Mouse (Mus musculus) forebrain, embryonic 14.5 days (tissue): ENCODE results near the gene Wasf2. TPM values are rescaled to one million over a fixed set of nuclear protein-coding genes. Genes with fewer than 3 reads are reported as not detected.
A peak's percentile ranks its signal among the peaks of the same experiment; 100 is the strongest.

Source experiments
- ATAC-seq: fragments of 200-750 bp; cut with Nextera tagmentation; 2 replicates; pipeline ENCODE4 v1.8.0; 2017; ENCODE audit warnings: mild to moderate bottlenecking, moderate library complexity
- DNase-seq: peaks from one replicate; pipeline ENCODE4 v3.0.0-alpha.2; 2015; ENCODE audit warnings: low spot score
- H3K27ac ChIP-seq: fragments of 300-500 bp; sonication (generic); 2 replicates; pipeline ENCODE4 v1.5.1; 2014; ENCODE audit warnings: low read depth, mild to moderate bottlenecking, control low read depth, low read length, moderate library complexity
- H3K27me3 ChIP-seq: fragments of 300-500 bp; sonication (generic); replicated peaks from 2 replicates; pipeline ENCODE4 v1.6.1; 2014; ENCODE audit warnings: low read length, control low read depth, mixed read lengths; ENCODE audit not compliant: control insufficient read depth, insufficient read depth
- H3K36me3 ChIP-seq: fragments of 300-500 bp; sonication (generic); 2 replicates; pipeline ENCODE4 v1.6.1; 2014; ENCODE audit warnings: low read length, control low read depth; ENCODE audit not compliant: control insufficient read depth, insufficient read depth
- H3K4me1 ChIP-seq: fragments of 300-500 bp; sonication (generic); 2 replicates; pipeline ENCODE4 v1.6.1; 2014; ENCODE audit warnings: antibody characterized with exemption, low read length, control low read depth; ENCODE audit not compliant: control insufficient read depth, insufficient read depth
- H3K4me2 ChIP-seq: fragments of 300-500 bp; sonication (generic); 2 replicates; pipeline ENCODE4 v1.6.1; 2014; ENCODE audit warnings: mild to moderate bottlenecking, control low read depth, low read length
- H3K4me3 ChIP-seq: fragments of 300-500 bp; sonication (generic); 2 replicates; pipeline ENCODE4 v1.5.1; 2014; ENCODE audit warnings: low read depth, low read length, control low read depth
- H3K9ac ChIP-seq: fragments of 300-500 bp; sonication (generic); 2 replicates; pipeline ENCODE4 v1.6.1; 2014; ENCODE audit warnings: mild to moderate bottlenecking, low read length, control low read depth, moderate library complexity
- H3K9me3 ChIP-seq: fragments of 300-500 bp; sonication (generic); replicated peaks from 2 replicates; pipeline ENCODE4 v1.6.1; 2016; ENCODE audit warnings: low read length, control low read depth, mixed read lengths; ENCODE audit not compliant: control insufficient read depth
- WGBS: fragments of 180-500 bp; shearing (Covaris S2); extraction: QIAGEN DNeasy Blood & Tissue Kit; methylation state at CpG from one replicate; pipeline ENCODE4 v1.1.7; 2014; 5-methylcytosine and 5-hydroxymethylcytosine counted together
- polyA plus RNA-seq: library from polyadenylated mRNA; unstranded; fragments of >200 nt; fragmentation: Nextera tagmentation; extraction: Ambion mirVana; gene quantifications from 2 replicates; pipeline ENCODE4 v1.2.1, GENCODE M21; 2014

Gene Wasf2
- polyA plus RNA-seq, 1 experiment from 2014 or later, result 28.3 TPM

DNA sequence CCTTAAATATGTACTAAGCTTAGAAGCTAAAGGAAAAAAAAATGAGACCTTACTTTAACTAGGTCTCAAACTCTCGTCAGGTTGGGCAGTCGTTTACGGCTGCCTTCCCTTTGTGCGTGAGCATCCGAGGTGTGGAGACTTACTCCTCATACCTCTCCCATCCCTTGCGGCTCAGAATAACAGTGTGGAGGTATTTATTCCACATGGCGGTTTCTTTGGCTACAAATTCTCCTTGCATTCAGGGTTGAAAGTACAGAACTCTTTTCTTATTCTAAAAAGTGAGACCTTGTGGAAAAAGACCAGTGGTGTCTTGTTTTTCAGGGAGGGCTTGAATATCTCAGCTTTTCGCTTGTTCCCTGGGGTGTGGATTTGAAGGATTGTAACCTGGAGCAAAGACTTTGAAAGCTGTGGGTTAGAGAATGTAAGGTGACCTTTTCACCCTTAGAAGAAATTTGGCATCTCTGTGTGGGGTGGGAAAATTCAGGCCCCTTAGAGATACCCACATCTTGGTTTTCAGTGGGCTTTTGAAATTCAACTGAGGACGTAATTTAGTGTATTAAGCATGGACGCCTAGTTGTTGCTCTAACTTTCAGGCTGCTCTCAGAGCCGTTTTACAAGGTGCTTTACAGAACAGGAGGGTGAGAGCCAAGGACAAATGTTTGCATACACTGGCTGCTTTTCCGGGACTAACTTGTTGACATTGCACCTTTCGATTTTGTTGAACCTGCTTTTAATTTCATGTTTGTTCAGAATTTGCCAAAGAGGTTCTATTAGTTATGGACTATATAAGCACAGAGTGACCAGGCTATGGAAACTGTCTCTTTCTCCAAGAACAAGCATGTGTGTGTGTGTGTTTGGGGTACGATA, 54.0 kb downstream of the Wasf2 start:
- no peak overlapping the region for H3K4me3 ChIP-seq
- H3K27me3 ChIP-seq, result no peaks in the 10 kb centered on the region
- H3K27ac ChIP-seq, result peak overlapping the region; percentile 71; the same call in 1 of the 2 replicates
- no peaks in the 10 kb centered on the region for H3K9me3 ChIP-seq
- ATAC-seq (no peak), DNase-seq (no peak)
- 54% methylated on average over 14 of the region's 14 CpGs for WGBS
- peaks cover 30% of the 10 kb centered on the region for H3K36me3 ChIP-seq
- H3K9ac ChIP-seq, result no peak overlapping the region
- H3K4me1 ChIP-seq, result peaks cover 7% of the 10 kb centered on the region; the same call in 1 of the 2 replicates
- H3K4me2 ChIP-seq, result no peak overlapping the region

DNA sequence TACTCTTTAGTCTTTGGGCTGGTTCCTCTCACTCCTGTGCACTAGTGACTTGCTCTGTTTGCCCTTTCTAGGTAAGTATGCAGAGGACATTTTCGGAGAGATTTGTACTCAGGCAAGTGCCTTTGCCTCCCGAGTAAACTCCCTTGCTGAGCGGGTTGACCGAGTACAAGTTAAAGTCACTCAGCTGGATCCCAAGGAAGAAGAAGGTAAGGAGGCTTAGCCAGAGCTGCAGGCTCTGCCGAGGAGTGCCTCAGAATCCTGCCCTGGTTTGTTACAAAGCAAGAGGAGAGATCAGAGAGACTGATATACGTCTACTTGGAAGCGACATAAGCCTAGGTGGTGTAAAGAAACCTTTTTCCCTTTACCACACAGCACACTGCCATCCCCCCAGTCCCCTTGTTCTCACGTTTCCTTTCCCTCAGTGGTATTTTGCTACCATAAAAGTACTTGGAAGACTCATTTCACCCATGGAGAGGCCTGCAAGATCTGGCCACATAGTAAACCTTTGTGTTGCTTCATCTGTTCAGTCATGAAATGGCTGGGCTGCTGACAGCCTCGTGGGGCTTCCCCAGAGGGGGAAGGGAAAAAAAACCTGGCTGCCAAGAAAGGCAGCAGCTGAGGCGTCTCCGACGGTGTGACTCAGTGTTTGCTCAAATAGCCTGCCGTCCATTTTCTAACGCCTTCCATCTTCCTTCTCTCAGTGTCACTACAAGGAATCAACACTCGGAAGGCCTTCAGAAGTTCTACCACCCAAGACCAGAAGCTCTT, 54.8 kb downstream of the Wasf2 start:
- Histone ChIP-seq H3K4me1 (peaks cover 7% of the 10 kb centered on the region; the same call in 1 of the 2 replicates), H3K9ac (no peak overlapping the region), H3K27me3 (no peaks in the 10 kb centered on the region), H3K9me3 (no peaks in the 10 kb centered on the region), H3K27ac (peak overlapping the region; percentile 71), H3K36me3 (peaks cover 36% of the 10 kb centered on the region), H3K4me3 (no peak overlapping the region), H3K4me2 (no peak overlapping the region)
- ATAC-seq (peak; percentile 32; the same call in 1 of the 2 replicates), DNase-seq (peak; percentile 74)
- 50% methylated on average over 15 of the region's 15 CpGs for WGBS

DNA sequence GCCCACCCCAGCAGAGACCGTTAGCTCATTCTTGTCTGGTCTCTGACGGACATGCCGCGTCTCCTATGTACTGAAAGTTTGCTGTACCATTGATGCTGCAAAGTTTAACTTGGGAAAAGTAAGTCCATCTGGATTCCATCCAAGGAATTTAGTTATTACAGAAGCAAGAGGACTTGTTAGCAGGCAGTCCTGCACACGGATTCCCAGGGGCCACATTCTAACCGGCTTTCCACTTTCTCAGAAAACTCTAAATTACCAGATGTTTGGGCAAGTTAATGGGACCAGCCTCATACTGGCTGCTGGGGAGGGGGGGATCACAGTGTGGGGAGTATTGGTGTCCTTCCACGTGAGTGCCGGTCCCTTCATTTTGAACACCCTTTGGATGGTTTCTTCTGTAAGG, 55.6 kb downstream of the Wasf2 start:
- Histone ChIP-seq H3K27me3 (no peaks in the 10 kb centered on the region), H3K27ac (no peak overlapping the region), H3K4me3 (no peak overlapping the region), H3K9ac (no peak overlapping the region), H3K9me3 (no peaks in the 10 kb centered on the region), H3K4me2 (no peak overlapping the region), H3K36me3 (peaks cover 45% of the 10 kb centered on the region), H3K4me1 (peaks cover 7% of the 10 kb centered on the region; the same call in 1 of the 2 replicates)
- WGBS, result 91% methylated on average over 8 of the region's 8 CpGs
- DNase-seq (no peak), ATAC-seq (no peak)

DNA sequence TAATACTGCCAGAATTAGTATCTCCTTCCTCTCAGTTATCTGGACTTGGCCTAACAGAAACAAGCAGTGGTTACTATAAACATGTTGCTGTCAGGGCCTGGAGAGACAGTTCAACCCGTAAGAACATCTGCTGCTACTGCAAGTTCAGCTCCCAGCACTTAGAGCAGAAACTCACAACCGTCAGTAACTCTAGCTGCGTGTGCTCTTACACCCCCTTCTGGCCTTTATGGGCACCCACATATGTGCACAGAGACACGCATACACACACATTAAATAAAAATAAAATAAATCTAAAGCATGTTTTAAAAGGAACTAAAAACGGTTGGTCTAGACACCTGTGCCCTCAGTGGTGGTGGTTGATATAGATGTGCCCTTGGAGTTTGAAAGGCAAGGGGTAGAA, 56.6 kb downstream of the Wasf2 start:
- Histone ChIP-seq H3K27me3 (no peaks in the 10 kb centered on the region), H3K9me3 (no peaks in the 10 kb centered on the region), H3K4me1 (peaks cover 7% of the 10 kb centered on the region; the same call in 1 of the 2 replicates), H3K9ac (no peak overlapping the region), H3K4me2 (no peak overlapping the region), H3K4me3 (no peak overlapping the region), H3K27ac (no peak overlapping the region), H3K36me3 (peaks cover 54% of the 10 kb centered on the region)
- 93% methylated on average over 5 of the region's 5 CpGs for WGBS
- no peak for DNase-seq
- no peak for ATAC-seq

DNA sequence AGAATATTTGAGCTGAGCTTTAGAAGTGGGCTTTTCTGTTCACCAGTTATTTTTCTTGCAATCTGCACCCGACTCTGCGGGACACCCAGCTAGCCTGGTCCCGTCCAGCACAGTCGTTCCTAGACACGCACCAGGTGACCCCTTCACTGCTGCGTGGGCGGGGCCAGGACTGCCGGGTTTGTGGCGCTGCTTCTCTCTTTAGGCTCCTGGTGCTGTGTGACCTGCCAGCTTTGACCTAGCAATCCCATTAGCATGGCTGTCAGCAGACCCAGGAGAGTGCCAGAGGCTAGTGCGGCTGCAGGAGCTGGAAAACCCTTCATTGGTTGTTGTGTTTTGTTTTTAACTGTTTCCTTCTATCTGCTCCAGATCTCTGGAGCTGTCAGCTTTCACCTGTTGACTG, 59.1 kb downstream of the Wasf2 start:
- Histone ChIP-seq H3K4me1 (peaks cover 7% of the 10 kb centered on the region; the same call in 1 of the 2 replicates), H3K27me3 (no peaks in the 10 kb centered on the region), H3K27ac (no peak overlapping the region), H3K9ac (no peak overlapping the region; the same call in 1 of the 2 replicates), H3K4me3 (no peak overlapping the region), H3K4me2 (no peak overlapping the region), H3K36me3 (peaks cover 76% of the 10 kb centered on the region), H3K9me3 (no peaks in the 10 kb centered on the region)
- ATAC-seq, result no peak
- 78% methylated on average over 10 of the region's 10 CpGs for WGBS
- DNase-seq, result no peak

DNA sequence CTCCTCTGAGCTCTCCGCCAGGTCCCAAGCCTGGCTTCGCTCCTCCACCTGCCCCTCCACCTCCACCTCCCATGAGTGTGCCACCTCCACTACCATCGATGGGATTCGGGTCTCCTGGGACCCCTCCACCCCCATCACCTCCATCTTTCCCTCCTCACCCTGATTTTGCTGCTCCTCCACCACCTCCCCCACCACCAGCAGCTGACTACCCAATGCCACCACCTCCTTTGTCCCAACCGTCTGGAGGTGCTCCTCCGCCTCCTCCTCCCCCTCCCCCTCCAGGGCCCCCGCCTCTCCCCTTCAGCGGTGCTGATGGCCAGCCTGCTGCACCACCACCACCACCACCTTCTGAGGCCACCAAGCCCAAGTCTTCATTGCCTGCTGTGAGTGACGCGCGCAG, 64.2 kb downstream of the Wasf2 start:
- ATAC-seq, result no peak
- Histone ChIP-seq H3K27ac (no peak overlapping the region), H3K27me3 (no peaks in the 10 kb centered on the region), H3K9ac (no peak overlapping the region), H3K4me3 (no peak overlapping the region), H3K4me2 (no peak overlapping the region), H3K9me3 (no peaks in the 10 kb centered on the region), H3K4me1 (peaks cover 29% of the 10 kb centered on the region), H3K36me3 (peaks cover 65% of the 10 kb centered on the region)
- WGBS, result 86% methylated on average over 9 of the region's 11 CpGs
- DNase-seq, result no peak

DNA sequence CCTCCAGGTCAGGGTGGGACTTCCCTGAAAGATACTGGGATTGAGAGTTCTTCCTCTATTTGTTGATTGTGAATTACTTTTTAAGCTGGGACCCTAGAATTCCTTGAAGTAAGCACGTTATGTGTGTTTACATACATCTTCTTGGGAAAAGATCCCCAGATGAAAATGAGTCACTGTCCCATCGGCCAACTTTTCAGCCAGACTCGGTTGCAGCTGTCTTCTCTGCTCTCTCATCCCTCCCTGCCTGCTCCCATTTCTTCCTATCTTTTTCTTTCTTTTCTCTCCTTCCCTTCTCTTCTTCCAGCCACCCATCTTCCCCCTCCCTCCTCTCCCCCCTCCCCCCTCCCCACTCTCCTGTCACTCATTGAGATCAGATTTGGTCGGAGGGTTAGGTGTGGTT, 64.7 kb downstream of the Wasf2 start:
- no peak overlapping the region for H3K9ac ChIP-seq
- peaks cover 30% of the 10 kb centered on the region for H3K4me1 ChIP-seq
- no peak for DNase-seq
- H3K9me3 ChIP-seq, result no peaks in the 10 kb centered on the region
- no peak overlapping the region for H3K4me3 ChIP-seq
- no peak overlapping the region for H3K27ac ChIP-seq
- no peak overlapping the region for H3K4me2 ChIP-seq
- no peaks in the 10 kb centered on the region for H3K27me3 ChIP-seq
- WGBS, result 69% methylated on average over 4 of the region's 4 CpGs
- ATAC-seq, result no peak
- H3K36me3 ChIP-seq, result peaks cover 60% of the 10 kb centered on the region

DNA sequence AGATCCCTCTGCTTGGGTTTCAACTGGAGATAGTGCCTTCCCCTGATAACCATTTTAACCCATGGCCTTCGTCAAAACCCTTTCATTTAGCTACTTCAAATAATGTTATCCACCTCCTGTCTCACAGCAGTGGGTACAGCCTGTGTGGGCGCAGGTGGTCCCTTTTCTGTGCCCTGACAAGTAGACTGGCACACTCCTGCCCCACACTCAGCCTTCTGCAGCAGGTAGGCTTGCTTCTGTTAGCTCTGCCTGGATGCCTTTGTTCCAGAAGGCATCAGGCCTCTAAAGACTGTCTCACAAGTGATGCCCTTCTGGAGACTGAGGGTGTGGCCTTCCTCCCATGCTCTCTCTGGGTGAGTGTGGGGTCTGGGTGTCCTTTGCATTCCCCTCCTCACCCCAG, 65.8 kb downstream of the Wasf2 start:
- ATAC-seq (no peak), DNase-seq (no peak)
- Histone ChIP-seq H3K36me3 (peaks cover 49% of the 10 kb centered on the region), H3K9ac (no peak overlapping the region), H3K27me3 (no peaks in the 10 kb centered on the region), H3K4me1 (peaks cover 40% of the 10 kb centered on the region), H3K4me2 (no peak overlapping the region), H3K27ac (peak overlapping the region; percentile 87), H3K4me3 (no peak overlapping the region), H3K9me3 (no peaks in the 10 kb centered on the region)
- 80% methylated on average over 2 of the region's 2 CpGs for WGBS
